Mouse (Mus musculus): ENCODE data around the gene Pou4f2. TPM values are rescaled to one million over a fixed set of nuclear protein-coding genes. Genes with fewer than 3 reads are reported as not detected.

Pou4f2 gene
- not detected for total RNA-seq (2021)

DNA sequence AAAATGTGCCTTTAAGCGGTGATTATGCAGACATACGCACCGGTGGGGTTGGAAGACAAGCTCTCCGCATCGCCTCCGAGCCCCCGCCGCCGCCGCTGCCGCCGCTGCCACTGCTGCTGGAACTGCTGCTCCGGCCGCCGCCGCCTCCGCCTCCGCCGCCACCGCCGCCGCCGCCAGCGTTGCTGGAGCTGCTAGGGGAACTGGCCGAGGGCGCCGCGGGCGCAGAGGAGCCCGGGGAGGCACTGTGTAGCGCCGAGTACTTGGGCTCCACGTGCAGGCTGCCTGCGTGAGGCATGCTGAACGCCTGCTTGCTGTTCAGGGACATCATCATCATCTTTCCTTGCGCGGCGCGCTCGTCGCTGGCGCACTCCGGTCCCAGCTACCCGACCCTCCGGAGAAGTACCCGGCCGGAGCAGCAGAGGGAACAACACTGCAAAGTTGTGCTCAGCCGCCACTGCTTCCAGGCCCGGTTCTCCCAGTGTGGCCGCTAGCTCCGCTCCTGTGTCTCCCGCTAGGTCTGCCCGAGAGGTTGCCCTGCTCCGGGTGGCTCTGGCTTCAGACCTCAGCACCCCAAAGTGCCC is at the start of gene Pou4f2:
Gene Pou4f2 (minus strand): TSS at position 575 of the 581 bp plus-strand sequence.
- DNase-seq (ENCODE audit: extremely low spot score in 1 of 2, low spot score in 1 of 2), result peak in 1 of 2 experiments; percentile 28

DNA sequence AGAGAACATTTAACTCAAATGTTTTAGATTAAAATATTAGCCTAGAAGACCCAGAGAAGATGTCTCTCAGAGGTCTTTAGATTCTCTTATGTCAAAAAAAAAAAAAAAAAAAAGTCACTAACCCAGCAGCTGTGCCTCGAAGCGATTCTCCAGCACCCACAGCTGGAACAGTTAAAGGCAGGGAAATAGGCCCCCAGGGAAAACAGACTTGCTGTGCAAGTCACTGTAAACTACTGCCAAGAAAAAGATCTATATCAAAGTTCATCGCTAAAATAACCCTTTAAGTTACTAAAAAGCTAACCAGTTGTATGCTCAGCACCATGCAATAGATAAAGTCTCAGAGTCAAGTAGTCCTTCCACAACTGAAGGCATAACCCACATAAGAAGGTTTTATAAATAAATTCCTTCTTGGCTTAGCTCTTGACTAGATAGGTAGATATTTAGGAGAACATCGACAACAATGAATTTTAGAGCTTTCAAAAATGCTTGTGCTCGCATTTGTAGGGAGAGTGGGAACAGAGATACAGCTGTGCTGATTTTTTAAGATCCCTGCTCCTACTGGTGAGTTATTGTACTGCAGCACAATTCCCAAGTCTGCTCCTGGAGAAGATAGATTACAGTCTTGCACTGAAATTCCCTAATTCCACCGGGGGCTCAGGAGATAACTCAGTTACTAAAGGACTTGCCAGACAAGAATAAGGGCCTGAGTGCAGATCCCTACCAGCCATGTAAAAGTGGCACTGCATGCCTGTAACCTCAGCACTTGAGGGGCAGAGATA is 40.8 kb upstream of the Pou4f2 start:
- DNase-seq (ENCODE audit: extremely low spot score in 1 of 2, low spot score in 1 of 2), result no peak

DNA sequence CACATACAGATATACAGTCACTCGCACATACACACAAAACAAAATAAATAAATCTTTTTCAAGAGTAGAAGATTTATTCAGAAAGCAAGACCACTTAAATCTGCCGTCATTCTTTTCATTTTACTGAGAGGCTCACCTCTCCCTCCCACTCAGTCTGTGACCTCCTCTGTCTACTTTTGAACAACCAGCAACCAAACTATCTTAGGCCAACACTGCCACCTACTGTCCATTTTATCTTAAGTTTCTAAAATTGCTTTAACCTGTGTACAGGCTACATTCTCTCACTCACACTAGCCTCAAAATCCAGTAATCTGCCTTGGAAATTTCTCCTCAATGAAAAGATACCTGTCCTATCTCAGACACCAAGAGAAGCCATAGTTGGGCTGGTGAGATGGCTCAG is 31.4 kb upstream of the Pou4f2 start:
- DNase-seq (ENCODE audit: extremely low spot score in 1 of 2, low spot score in 1 of 2), result no peak

DNA sequence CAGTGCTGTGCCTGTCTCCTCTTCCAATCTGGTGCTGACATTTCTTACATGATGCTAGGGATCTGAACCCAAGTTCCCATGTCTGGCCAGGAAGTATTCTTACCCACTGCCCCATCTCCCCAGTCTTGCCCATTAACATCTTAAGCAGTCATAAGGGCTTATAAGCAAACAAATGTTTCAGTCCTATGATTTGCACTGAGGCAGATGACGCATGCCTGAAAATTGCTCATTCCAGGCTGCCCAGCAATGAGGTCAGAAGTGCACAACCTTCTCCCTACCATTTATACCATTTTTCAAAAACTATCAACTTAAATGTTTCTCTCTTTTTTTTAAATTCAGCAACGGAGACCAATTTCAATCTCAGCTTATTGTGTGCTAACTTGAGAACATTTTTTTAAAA is 27.5 kb upstream of the Pou4f2 start:
- DNase-seq (ENCODE audit: extremely low spot score in 1 of 2, low spot score in 1 of 2), result no peak

DNA sequence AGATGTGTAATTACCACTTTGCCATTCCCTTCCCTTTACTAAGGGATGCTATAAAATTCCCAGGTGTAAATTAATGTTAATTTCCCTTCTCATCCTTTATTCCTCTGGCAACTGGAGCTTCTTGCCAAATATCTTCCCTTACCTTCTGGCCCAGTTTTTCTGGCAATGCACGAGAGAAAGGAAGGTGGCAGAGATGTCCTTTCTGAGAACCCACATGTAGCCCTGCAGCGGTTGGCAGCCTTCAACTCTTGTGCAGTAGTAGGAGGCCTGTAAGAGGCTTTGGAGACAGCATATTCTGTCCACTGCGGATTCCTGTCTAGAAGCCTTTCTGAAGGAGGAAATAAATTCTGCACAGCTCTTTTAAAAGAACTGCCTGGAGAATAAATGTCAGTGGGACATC is 20.0 kb upstream of the Pou4f2 start:
- DNase-seq (ENCODE audit: extremely low spot score in 1 of 2, low spot score in 1 of 2), result no peak

DNA sequence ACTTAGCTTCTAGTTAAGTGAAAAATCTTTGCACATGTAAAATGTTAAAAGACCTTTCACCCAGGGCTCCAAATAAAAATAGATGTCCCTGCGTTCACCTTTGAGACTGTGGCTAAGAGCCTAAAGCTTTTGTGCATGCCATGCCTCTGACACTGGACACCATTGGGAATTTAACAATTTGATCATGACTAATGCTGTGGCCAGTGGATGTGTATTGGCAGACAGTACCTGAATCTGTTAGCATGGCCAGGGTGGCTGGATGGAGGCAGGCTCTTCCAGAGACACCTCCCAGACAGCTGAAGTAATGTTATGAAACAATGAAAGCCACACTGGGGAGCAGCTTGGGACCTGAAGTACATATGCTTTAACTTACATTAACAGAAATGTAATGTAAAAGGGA is 6.3 kb upstream of the Pou4f2 start:
- no peak for DNase-seq (ENCODE audit: extremely low spot score in 1 of 2, low spot score in 1 of 2)

DNA sequence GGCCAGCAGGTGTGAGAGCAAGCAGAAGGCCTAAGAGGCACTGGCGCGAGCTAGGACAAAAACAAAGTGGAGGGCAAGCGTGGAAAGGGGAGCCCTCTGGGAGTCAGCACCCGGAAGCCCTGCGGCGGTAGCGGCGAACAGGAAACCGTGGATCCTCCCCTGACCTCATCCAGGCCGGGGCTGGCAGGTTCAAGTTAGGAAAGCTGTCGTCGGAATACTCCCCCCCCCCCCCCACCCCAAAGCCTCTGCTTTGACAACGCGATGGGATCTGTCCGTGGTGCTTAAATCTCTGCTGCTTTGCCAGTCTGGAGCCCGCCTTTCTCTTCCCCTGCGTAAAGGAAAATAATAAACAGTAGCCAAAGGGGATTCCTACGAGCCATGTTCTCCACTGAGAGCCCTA is 1.7 kb upstream of the Pou4f2 start:
- DNase-seq (ENCODE audit: extremely low spot score in 1 of 2, low spot score in 1 of 2), result peak in 1 of 2 experiments; percentile 16

DNA sequence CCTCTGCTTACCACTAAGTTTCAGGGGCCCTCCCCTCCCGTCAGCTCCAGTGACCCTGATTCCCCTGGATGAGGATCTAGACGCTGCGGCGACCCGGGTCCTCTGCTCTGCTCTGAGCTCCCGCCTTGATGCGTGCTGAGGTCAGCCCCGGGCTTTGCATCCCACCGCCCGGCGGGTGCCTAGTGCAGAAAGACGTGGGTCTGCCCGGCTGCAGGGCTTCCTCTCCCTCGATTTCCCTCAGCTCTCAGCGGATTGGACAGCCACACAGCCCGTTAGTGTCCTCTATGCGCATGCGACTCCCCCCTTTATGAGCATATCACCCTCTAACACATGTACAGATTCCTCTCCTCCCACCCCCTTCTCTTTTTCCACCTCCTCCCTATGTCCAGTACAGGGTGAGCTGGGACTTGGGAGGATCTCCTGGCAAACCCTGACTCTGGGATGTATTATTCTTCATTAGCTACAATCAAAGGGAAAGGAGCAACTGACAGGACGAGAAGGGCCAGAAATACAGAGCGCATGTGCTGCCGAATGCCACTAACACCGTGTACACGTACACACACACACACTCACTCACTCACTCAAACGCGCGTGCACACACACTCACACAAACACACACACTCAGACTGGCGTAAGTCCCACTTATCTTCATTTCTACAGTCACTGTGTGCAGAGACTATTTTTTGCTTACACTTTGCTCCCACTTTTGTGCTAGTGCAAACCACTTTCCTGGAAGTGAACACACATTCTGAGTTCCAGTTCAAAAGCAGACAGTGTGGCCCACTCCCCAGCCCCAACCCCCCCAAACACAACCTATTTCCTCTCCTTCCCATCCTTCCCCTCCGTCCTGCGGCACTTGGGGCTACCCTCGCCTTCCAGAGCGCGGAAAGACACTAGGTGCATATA is 948 bp upstream of the Pou4f2 start:
- DNase-seq (ENCODE audit: extremely low spot score in 1 of 2, low spot score in 1 of 2), result no peak

DNA sequence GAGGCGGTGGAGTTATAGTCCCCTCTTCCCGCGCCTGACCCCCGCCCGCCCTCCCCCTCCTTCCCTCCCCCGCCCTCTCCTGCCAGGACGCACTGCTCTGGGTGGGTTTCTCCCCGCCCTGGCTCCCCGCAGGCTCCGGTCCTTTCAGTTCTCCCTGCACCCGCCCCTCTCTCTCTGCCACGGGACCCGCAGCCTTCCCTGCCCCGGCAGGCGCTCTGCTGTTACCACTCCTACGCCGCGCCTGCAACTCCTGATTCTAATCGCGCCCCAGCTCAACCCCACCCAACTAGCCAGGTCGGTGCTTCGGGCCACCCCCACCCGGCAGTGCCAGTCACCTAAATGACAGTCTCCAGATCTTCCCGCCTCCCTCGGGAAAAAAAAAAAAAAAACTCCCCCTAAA is 216 bp upstream of the Pou4f2 start:
- DNase-seq (ENCODE audit: extremely low spot score in 1 of 2, low spot score in 1 of 2), result no peak

DNA sequence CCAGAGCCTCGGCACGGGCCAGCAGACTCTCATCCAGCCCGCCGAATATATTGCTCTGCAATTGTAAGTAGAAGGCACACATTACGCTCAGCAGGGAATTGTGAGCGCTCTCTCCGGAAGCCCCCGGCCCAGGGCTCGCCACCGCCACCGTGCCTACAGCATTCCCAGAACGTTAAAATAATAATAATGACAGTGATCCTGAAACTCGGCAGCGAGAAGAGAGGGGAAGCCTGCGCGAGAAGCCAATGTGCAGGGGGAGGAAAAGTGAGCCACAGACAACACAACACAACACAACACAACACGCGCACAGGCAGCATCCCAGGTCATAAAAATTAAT is 853 bp downstream of the Pou4f2 start:
- no peak for DNase-seq (ENCODE audit: extremely low spot score in 1 of 2, low spot score in 1 of 2)

DNA sequence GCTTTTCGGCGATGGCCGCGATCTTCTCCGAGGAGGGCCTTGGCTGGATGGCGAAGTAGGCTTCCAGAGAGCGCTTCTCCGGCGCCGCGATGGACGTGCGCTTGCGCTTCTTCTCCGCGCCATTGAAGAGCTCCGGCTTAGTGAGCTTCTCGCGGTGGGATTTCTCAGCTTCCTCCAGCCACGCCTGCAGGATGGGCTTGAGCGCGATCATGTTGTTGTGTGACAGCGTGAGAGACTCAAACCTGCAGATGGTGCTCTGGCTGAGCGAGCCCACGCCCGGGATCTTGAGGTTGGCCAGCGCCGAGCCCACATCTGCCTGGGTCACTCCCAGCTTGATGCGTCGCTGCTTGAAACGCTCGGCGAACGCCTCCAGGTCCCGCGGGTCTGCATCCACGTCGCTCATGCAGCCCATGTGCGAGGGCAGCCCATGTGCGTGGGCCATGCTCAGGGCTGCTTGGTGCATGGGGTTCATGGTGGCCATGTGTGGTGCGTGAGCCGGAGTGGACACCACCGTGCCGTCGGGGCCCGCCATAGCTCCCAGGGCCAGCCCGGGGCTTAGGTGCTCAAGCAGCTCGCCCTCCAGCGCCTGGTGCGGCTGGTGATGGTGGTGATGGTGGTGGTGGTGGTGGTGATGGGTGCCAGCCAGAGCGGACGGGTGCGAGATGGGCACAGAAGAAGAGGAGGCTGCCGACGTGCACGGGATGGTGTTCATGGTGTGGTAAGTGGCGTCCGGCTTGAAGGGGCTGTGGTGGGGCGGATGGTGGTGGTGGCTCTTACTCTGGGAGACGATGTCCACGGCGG is 1.4 kb downstream of the Pou4f2 start:
- DNase-seq (ENCODE audit: extremely low spot score in 1 of 2, low spot score in 1 of 2), result no peak

DNA sequence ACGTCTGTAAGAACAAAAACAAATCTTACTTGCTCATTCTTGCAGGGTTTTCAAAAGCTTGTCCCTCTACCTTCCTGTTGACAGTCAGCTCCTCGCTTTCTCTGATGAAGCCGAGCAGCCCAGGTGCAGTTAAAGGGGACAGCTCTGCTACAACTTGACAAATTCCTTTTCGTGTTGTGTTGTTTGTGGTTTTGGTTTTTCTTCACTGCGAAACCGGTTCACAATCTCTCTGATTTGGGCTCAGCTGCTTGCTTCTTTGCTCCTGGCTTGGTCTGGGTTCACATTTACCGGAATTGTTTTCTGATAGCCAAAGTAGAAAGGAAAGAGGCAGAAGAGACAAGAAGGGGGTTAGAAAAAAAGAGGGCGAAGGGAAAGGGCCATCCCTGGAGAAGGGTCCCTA is 2.1 kb downstream of the Pou4f2 start:
- no peak for DNase-seq (ENCODE audit: extremely low spot score in 1 of 2, low spot score in 1 of 2)

DNA sequence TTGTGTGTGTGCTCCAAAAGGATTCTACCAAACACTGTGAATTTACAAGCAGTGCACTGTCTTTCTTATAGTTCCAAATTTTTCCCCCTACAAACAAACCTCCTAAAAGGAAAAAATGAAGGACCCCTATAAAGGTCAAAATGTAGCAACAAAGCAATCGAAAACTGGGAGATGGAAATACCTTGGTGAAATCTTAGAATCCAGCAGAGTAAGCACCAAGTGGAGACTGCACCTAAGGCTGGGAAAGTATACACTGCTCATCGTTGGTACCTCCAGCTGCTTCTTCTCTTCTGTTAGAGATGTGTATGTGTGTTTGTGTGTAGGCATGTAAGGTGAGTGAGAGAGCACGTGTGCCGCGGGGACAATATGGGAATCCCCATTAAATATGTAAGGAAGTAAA is 3.1 kb downstream of the Pou4f2 start:
- no peak for DNase-seq (ENCODE audit: extremely low spot score in 1 of 2, low spot score in 1 of 2)

DNA sequence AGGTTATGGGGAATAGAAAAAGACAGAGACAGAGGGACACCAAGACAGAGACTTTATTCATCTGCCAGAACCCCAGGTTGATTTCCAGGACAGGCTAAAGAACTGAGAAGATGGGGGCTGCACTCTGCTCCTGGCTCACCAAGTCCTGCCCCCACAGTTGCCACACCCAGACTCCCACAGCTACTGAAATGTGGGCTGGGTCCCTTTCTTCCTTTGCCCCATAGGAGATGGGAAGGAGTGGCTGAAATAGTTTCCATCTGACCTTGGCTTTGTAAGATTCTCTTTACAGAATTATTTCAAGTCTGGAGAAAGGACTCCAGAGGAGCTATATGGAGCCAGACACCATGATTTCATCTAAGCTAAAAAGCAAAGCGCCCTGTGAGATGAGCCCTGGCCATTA is 4.0 kb downstream of the Pou4f2 start:
- no peak for DNase-seq (ENCODE audit: extremely low spot score in 1 of 2, low spot score in 1 of 2)

DNA sequence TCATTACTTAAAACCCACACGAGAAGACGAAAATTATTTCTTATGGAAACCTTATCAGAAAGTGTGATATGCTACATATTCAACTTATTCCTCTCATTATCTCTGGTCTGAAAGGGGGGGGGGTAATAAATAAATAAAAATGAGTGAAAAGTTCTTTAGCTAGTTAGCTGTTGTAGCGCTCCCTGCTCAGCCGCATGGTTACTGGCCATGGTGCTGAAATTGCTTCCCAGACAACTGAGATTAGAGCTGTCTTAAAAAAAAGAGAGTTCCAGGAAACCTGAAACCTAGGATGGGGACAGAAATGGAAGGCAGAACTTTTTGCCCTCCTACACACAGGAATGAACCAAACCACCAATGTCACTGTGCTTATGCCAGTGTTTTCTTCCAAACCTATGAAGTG is 5.1 kb downstream of the Pou4f2 start:
- DNase-seq (ENCODE audit: extremely low spot score in 1 of 2, low spot score in 1 of 2), result peak in 1 of 2 experiments; percentile 22

DNA sequence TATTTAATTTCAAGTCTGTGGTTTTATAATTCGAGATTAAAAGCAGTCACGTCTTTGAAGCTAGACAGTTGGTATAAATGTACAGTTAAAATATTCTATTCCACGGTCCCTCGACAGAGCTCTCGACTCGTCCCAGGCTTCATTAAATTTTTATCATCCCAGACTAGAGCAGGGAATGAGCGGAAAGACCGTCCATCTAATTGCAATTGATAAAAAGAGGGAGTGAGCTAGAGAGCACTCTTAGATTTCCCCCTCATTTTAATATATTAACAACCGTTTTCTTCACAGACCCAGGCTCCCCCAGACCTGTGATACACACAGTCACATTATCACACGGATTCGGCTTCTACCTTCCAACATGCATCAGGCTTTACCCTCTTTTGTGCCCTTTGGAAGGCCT is 8.3 kb downstream of the Pou4f2 start:
- no peak for DNase-seq (ENCODE audit: extremely low spot score in 1 of 2, low spot score in 1 of 2)

DNA sequence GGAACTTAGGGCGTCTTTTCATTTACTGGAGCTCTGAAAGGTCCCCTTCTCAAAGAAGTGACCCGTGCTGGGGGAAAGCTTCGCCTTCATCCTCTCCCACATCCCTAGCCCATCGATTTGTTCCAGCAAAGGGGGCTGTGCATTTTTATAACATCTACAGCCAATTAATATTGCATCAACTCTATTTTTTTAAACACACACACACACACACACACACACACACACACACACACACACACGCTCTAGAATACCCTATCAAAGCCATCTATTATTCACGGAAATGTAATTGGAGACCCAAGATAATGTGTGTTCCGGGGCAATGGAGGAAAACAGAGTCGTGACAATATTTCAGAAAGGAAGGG is 8.7 kb downstream of the Pou4f2 start:
- DNase-seq (ENCODE audit: extremely low spot score in 1 of 2, low spot score in 1 of 2), result no peak

DNA sequence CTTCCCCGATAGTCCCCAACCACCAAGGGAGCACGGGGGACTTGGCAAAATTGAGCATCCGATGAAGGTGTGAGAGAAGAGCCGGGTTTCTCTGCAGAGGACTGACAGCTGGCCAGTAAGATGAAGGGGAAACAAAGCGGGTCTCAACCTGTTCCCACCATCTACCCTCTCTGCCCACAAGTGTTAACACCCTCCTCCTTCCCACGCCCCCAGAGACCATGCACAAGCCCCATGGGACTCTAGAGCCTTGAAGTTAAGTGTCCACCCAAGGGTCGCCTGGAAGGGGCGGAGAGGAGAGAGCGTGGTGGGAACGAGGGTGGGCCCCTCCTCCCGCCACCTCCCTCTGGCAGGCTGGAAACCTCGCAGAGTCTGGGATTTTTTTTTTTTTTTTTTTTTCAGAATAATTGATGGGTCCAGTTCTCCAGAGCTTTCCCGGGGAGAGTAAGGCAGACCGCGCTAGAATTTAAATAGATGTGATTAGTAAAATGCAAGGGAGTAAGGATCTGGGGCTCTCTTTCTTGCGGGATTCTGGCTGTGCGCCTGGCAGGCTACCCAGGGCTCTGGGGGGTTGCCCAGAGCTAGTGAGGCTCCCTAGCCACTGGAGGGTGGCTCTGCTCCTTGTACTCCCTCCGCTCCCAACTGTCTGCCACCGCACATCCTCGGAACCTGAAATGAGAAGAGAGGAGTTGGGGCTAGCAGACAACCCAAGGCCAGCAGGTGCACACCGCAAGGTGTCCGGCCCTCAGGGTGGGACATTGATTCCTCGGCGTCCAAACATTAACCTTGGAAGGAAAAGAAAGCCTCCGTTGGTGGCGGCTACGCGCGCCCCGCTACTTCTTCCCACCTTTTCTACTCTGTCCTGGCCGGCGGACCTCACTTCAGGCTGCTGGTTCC is 9.3 kb downstream of the Pou4f2 start:
- no peak for DNase-seq (ENCODE audit: extremely low spot score in 1 of 2, low spot score in 1 of 2)

DNA sequence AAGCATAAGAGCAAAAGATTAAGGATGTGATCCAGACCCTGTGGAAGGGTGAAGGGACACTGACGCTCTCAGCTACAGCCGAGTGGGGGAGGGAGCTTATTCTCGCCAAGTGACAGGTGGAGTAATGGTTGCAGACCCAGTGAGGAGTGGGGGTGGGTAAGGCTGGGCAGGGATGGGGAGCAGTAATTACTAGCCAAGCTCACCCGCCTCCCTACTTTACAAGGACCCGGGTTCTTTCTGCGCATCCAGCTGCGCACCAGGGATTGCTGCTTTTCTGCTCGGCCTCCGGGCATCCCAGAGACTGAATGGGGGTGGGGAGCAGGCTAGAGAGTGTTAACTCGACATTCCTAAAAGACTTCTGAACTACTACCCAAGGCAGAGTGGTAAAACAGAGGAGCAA is 10.0 kb downstream of the Pou4f2 start:
- no peak for DNase-seq (ENCODE audit: extremely low spot score in 1 of 2, low spot score in 1 of 2)

DNA sequence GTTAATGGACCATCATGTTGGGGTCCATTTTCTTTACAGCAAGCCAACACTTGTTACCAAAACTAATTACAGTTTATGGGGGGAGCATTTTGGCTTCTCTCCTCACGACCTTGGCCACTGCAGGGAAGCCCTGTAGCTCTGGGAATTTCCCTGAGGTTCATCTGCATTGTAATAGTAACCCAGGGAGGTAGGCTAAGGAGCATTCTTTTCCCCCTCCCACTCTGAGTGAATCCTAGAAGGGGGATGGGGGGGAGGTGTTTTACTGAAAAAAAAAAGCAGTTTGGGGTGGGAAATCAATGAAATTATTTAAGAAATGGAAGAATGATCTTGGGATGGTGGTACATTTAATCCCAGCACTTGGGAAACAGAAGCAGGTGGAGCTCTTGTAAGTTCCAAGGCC is 12.5 kb downstream of the Pou4f2 start:
- DNase-seq (ENCODE audit: extremely low spot score in 1 of 2, low spot score in 1 of 2), result no peak
